Mouse (Mus musculus) testis, adult 2 months (tissue): Measurements from ENCODE around the gene Dennd1b.

Experiments used
- CTCF ChIP-seq: fragments of 200-500 bp; IDR thresholded peaks from 2 replicates; pipeline ENCODE4 v1.5.1; 2012; ENCODE audit warnings: low read depth, mild to moderate bottlenecking, inconsistent platforms, low read length, moderate library complexity; ENCODE audit not compliant: control insufficient read depth, insufficient read depth, insufficient replicate concordance
- POLR2A ChIP-seq: fragments of 200-500 bp; IDR thresholded peaks from 2 replicates; pipeline ENCODE4 v1.6.1; 2012; ENCODE audit warnings: low read depth, mild to moderate bottlenecking, inconsistent platforms, low read length, moderate library complexity; ENCODE audit not compliant: control insufficient read depth

- TF ChIP-seq CTCF = no peak
- TF ChIP-seq POLR2A = no peak; the same call in 1 of the 2 replicates
Measured at GRCm38 (mm10) chr1:138963161-138963867, at the start of gene Dennd1b.
